Mouse (Mus musculus) cerebellum, adult 9-11 months (tissue): ENCODE results near the gene Nhsl2.

Experiments used
- DNase-seq: peaks from one replicate; pipeline ENCODE4 v3.0.0; 2022

The Nhsl2 gene

DNA sequence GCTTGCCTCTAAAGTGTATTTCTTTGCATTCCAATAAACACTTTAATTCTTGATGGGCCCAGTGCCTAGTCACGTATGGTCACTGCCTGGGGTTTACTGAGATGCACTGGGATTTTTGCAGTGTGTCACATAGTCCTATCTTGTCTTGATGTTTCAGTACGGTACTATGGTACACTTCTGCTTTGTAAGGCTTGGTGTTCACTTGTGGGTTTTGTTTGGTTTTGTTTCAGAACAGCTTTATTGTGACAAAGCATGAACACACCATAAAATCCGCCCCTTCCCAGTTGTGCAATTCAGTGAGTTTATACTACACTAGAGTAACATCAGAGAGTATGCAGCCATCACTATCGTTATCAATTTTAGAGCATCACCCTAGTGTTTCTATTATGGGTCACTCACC lies 204.8 kb downstream of the Nhsl2 start:
- no peak for DNase-seq

DNA sequence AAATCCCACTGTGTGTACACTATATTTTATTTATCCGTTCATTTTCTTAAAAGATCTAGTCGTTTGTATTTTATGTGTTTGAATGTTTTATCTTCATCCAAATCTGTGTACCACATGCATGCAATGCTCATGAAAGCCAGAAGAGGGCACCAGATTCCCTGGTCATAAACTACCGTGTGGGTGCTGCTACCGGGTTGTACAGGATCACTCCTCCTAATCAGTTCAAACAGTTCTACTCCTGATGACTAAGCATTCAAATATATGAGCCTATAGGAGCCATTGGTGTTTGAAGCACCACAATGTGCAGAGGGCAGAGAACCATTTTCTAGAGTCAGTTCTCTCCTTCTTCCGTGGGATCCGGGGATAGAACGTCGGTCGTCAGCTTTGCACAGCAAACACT lies 210.3 kb downstream of the Nhsl2 start:
- no peak for DNase-seq

DNA sequence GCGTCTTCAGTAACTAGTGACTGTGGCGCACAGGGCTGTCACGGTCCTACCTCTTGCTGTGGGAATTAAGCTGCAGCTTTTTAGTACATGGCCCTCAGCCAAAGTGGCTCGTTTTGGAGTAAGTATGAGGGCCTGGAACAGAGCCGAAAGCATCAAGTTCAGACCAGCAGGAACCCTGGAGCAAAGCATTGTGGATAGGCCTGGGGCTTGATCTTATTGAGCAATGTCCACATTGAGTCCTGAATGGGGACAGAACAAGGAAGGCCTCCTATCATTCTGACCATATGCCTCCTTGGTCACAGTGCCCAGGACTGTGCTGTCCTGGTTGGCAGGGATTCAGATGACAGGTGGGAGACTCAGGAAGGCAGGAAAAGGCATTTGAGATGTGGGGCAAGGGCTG lies 211.1 kb downstream of the Nhsl2 start:
- peak; percentile 93 for DNase-seq

DNA sequence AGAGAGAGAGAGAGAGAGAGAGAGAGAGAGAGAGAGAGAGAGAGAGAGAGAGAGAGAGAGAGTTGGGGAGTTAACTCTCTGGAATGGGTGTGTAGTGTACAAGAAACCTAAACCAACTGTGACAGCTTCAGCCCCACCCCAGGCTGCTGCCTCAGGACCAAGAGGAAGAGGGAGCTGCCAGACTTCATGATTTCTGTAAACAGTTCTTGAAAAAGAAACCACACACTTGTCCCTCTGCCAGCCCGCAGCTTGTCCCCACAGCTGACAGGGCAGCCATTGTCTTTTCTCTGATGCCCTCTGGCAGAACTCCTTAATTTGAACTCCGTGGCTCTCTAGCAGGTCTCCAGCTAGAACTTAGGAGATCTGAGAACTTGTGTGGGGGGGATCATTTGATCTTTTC lies 211.7 kb downstream of the Nhsl2 start:
- peak; percentile 62 for DNase-seq

DNA sequence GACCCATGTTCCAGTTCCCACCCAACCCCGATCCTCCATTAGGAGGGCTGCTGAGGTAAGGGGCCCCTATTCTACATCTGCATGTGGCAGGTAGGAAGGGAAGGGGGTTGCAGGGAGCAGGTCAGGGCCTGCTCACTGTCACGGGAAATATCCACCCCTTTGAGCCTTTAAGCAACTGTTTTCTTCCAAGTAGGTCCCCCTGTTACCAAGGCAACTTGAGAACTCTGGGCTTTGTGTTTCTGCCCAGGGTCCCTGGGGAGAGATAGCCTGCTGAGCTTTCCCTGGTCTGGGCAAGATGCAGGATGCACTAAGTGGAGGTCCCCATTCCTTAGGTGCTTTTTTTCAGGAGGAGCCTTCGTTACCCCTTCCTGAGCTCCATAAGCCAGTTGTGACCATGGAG lies 214.9 kb downstream of the Nhsl2 start:
- DNase-seq = no peak

DNA sequence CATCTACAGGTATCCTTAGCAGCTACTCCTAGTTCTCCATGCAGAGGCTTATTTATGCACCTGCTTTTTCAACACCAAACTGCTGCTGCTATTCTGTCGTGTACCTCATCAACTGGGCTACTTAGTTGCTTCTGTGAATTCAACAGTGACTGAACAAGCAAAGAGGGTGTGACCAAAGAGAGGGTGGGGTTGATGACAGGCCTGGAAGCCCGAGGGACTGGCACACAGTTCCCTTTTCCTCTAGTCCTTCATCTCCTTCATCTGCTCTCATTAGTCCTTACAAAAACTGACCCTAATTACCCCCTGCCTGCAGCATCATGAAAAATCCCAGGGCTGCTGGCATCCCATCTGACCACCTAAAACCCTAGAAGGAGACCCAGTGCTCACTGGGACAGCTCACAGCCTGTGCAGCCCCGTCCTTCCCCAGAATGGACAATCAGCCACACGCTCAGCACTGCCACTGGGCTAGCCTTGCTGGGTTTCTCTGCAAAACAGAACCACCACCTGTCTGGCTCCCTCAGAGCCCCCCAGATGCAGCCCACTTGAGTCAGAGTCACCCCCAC lies 216.1 kb downstream of the Nhsl2 start:
- no peak for DNase-seq

DNA sequence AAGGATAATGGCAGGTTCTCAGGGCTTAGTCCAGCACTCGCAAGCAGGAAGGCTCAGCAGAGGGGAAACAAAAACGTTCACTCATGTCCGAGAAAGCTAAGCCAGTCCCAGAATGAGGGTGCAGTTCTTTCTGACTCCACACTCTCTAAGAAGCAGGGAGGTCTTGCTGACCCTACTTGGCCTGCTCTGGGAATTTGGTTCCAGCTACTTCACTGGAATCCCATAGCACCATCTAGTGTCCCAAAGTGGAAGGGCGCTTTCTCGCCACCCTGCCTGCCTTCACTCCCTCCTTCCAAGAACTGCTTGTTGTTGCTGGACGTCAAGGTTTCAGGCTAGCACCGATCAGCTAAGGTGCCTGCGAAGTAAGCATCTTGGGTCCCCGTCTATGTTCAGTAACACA lies 216.9 kb downstream of the Nhsl2 start:
- peak; percentile 67 for DNase-seq

DNA sequence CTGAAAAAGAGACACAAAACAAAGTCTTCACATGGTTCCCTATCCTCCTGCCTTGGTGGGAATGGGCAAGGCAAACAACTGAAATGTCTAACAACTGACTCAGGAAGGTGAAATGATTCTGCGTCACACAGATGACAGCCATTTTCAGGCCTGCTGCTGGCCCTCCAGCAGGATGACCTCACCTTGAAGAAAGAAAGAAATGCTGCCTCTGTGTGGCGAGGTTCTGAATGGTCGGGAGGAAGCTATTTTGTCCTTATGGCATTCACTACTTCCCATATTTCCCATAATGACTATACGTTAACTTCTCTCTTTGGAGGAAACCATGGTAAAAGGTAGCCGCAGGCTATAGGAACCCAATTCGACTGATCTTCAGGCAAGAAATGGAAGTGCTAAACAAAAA lies 217.9 kb downstream of the Nhsl2 start:
- no peak for DNase-seq

DNA sequence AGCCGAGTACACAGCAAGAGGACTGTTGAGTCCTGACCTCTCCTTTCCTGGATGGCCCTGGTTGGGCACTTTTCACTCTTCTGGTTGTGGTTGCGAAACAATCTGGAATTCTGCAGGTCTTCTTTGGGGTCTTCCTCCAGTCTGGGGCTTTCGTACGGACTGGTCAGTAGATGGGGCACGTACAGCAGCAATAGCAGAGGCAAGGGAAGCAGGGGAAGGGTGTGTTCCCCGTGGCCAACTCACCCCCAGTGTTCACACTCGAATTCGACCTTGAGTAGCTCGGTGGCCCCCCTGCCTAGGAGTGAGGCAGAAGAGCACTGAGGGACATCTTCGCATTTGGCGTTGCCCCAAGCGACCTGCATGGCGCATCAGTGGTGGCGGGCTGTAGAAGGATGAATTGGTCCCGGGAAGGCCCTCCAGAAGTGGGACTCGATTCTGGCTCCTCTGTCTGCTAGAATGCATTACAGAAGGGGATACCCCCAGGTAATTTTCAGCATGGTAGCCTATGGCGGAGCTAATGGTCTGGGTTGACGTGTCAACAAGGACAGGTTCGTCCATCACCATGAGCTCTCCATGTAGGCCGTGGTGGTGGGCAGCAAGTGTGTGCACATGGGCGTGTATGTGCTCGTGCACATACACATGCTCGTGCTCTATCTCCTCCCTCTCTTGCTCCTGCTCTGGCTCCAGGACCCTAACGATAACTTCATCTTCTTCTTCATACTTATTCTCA lies 219.8 kb downstream of the Nhsl2 start:
- DNase-seq = no peak

DNA sequence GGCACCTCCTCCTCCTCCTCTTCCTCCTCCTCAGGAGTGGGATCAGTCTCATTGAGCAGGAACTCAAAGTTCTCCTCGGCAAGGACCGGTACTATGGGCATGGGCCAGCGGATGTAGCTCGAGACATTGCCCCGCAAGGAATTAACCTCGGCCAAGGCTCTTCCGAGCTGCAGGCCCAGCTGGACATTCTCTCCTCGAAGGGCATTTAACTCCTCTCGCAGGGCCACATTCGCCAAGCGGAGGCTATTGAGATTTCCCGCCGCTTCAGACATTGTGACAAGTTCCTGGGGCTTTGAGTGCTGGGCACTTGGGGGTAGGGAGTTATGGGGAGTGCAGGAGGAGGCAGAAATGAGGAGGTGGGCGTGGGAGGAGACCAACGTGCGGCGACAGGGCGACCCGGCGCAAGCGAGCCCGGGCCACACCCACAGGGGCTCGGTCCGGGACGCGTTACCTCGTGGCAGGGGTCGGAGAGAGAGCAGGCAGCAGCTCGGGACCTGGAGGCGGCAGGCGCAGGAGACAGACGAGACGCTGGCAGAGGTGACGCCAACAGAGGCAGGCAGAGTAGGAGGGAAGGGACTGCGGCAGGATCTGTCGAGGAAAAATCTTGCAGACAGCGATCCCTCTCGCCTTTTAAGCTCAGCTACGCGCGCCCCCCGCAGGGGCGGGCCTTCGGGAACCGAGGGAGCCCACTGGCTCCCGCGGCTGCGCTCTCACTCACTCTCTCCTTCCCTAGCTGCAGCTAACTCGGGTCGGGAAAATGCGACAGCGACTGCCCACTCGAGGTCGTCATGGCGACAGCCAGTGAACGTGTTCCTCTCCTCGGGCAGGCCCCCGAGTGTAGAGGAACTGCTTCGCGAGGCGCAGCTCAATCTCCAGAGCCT lies 221.6 kb downstream of the Nhsl2 start, which contains the start of gene Rtl5:
TSS of gene Rtl5 (minus strand) at position 714 of the 881 bp plus-strand sequence.
- DNase-seq = peak; percentile 61

DNA sequence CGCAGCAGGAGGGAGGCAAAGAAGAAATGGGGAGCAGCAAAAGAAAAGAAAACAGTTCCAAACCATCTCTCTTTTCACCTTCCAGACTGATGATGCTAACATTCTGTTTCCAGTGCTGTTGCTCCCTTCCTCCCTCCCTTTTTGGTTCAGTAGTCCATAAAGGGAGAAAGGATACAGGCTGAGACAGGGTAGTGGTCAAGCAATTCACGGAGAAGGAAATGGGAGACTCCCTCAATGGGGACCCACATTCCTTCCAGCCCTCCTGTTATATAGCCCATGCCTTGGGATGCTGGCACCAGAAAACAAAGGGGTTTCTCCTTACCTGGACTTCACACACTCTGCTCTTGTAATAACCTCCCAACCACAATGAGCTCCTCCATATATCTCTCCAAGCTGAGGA lies 222.3 kb downstream of the Nhsl2 start:
- DNase-seq = no peak

DNA sequence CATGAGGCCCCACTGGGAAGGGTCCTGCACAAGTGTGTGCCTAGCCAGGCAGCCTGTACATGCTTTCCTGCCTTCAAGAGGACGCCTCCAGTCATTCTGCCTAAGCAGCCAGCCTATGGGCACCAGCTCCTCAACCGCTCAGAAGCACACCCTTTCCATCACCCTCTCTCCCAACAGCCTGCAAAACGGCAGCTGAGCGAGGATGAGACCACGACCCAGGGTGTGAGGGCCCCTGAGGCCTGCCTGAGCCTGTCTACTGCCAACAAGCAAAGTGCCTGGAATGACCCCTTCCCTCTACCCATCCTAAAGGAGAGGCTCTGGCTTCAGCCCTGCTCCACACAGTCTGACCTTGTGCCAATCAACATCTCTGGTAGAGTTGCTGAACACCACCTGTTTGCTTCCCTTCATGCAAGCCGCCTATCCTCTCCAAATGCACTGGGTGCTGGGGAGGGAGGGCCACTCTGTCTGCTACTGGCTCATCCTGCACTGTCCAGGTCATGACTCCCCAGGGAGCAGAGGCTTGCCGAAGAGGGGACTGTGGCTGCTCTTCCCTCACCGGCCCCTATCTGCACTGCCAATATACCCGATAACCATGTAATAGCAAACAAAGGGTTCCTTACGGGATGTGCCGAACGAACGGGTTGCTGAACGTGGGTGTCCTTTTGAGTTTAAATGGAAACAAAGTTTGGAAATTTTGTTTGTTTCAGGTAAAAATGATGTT lies 224.6 kb downstream of the Nhsl2 start:
- DNase-seq = no peak

DNA sequence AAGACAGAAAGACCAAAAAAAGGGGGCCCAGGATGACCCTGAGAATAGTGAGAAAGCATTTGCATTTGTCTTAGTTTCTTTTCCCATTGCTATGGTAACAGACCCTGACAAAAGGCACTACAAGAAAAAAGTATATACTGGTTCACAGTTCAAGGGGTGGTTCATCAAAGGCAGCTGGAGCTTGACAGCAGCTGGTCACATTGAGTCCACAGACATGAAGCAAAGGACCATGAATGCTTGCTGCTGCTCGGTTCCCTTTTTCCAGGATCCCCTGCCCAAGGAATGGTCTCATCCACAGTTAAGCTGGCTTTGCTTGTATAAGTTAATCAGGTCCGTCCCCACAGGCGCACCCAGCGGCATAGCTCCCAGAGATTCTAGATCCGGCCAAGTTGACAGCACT lies 225.2 kb downstream of the Nhsl2 start:
- DNase-seq = no peak

DNA sequence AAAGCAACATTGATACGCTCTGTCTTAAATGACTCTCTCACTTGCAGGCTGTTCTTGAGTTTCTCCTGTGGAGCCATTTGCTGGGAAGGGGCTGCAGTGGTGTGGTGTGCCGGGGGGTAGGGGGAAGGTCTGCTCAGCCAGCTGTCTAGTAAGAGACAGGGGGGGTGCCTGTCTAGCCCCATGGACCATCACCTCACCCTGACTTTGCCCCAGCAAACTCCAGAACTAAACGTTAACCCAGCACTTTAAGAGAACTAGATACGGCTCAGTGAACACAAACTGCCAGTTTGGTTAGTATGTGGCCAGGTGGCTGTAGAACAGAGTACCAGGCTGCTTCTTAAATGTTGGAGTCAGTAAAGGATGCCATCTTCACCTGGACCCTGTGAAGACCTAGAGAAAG lies 226.0 kb downstream of the Nhsl2 start:
- DNase-seq = no peak

DNA sequence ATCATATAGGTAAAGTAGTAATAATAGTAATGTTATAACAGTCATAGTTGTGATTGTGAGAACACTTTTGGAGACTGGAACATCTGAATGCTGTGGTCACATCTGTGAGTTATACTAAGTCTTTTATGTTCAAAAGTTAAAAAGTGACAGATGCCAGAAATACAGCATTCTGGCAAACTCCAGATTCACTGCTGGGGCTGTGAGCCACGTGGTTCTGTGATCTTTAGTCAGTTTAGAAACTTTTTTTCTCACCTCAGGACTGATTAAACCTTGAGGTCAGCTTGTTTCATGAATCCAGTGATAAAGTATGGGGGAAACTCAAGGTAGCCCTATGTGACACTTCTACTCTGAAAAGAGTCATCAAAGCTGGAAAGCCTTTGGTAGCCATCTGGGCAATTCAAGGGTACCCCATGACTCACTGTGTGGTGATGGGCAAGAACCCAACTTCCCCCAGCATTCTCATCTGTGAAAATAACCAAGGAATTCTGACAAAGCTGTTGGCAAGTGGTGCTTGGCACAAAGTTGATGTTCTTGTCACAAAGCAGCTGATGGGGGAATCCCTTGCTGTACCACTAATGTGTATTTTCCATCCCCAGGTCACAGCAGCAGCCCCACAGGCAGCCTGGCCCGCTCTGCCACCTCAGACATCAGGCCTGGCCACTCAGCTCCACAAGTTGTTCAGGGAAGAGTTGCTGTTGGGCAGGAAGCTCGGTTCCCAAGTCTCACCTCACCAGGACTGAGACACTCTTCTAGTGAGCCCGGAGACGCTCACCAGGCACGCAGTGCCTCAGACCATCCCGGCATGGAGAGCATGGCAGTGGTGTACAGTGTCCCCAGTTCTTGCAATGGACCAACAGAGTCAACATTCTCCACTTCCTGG lies 227.9 kb downstream of the Nhsl2 start:
- no peak for DNase-seq

DNA sequence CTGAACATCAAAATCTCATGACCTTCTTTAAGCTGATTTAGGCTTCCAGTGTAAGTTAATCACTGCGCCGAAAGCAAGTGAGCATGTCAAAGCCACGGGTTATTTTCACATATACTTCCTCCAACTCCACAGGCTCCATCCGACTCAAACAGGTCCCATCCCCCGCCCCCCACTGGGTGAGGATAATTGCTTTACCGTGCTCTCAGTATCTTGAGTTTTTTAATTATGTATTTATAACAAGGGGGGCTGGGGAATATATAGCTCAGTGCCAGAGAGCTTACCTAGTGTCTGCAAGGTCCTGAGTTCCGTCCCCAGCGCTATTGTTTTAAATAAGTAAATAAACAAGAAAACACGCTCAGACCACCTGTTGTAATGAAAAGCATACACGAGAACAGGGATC lies 231.9 kb downstream of the Nhsl2 start:
- no peak for DNase-seq

DNA sequence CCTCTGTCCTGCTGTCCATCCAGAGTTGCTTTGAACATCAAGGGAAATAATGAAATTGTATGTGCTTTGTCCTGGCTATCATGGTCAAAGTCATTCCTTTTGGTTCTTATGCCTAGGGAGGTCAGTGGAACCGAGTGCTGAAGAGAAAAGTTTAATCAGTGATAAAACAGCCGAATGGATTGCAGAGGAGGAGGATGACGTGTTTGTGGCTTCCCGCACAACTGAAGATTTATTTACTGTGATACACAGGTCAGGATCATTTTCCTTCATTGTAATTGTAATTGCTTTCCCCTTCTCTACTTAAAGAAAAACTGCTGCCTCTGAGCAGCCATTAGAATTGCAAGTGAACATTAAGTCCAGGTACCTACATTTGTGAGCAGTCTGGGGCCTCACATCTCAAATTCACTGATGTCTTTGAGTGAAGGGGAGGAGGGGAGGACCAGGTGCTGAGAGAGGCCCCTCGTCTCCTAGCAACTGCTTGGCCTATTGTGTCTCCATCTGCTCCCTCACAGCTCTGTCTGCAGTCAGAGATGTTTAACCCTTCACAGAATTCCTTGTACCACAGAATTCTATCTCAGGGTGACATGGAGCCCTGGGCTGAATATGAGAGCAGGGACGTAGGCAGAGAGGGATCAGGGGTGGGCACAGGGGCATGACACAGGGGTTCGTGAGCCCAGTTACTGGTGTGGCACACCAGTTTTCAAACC lies 232.5 kb downstream of the Nhsl2 start:
- DNase-seq = peak; percentile 68

DNA sequence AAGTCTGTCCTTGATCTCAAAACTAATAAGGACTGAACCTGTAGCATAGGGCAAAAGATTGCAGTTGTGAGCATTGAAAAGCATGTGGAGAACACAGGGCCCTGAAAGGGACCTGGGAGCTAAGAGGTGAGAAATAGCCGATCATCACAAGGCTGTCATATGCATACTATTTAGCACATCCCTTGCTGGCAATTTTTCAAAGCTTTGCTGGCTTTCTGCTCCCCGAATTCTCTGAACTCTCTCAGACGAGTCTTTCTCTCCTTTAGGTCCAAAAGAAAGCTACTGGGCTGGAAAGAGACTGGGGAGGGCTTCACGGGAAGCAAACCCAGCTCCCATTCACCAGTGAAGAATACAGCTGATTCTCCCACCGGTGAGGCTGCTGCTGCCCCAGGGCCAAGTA lies 233.2 kb downstream of the Nhsl2 start:
- no peak for DNase-seq

DNA sequence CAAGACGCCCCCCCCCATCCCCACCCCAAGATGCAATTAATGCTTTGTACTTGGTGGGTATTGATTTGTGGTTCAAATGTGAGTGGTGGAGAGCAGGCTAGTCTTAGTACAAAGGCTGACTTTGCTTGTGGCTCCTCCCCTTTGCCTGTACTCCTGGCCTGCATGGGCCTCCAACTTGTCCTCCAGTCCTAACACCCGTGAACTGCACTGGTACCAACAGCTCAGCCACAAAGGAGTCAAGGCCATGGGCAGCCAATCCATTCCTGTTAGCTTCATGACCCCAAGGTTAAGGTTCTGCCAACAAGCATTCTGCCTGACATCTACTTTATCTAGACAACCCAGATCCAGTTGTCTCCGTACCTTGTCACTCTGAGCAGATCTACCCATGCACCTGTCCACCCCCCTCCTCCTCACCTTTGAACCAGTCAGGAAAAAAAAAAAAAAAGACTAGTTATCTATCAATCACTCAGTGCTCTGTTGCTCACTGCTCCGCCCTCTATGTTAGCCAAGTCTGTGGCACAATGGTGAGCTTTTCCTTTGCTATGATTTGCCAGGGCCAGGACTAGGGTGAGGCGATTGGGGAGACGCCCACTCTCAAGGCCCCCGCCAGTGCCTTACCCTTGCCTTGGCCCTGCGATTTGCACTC lies 236.7 kb downstream of the Nhsl2 start:
- no peak for DNase-seq

DNA sequence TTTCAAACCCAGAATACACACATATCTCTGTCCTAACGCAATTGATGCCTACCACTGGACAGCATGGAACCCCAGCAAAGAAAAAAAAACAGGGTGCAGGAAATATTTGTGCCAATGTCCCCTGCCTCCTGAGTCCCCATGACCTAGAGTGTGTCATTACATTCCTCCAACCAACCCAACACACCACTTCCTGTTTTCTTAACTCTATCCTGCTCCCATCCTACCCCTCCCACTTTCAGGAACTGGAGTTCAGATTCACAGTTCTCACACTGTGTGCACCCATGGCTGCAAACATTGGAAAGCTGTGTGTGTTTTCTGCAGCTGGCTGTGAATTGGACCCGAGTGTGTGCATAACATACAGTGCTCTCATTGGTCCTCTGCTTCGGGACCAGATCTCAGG lies 241.4 kb downstream of the Nhsl2 start:
- no peak for DNase-seq

DNA sequence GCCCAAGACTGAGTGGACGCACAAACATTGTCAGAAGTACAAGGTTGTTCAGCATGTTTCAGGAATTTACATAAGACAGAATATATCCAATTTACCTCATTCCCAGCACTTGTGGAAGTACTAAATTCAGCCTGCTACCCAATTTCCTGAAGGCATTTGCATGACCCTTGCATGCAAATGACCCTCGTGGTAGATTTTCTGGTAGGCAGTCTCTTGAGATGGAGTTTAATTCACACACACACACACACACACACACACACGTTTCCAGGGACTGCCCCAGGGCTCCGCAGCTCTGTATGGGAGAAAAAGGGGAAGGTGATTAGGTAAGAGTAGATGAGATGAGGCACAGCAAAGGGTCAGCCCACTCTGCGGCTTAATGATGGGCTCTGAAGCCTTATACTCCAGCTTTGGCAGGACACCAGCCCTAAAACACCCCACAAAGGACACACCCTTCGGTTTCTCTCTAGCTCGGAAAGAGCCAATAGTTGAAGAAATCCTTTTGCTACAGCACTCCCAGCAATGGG lies 245.3 kb downstream of the Nhsl2 start:
- DNase-seq = no peak
